Comparison of ENCODE assay signal across 8 mouse cellular contexts in the genomic region with DNA sequence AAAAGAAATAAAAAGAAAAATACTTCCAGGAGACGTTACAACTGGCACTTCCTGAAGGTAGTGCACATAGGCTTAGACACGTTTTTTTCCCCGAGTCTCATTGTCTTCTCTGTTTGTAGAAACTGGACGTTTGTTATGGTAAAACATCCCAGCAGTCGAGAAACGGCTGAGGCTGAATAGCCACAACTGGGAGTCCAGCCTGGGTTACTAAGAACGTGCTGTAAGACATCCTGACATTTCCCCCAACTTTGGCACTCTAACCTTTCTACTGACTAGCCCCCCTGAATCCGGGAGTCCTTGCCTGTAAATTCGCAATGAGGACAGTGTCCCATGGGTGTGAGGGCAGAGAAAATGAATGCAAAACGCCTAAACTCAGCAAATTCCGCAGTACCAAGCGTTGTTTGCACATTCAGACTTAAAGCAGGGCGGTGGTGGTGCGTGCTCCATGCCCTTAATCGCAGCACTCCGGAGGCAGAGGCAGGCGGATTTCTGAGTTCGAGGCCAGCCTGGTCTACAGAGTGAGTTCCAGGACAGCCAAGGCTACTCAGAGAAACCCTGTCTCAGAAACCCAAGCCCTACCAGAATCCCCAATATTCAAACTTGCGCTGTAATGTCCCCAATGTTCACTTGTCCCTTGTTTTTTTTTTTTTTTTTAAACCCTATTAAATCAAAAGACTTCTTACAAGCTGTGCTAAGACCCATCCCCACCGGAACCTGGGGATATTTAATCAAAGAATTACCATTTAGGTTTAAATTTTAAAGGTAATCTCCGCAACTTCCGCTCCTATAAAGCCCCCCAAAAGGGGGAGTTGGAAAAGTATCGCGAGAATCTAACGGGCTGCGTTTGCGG. TPM values are rescaled to one million over a fixed set of nuclear protein-coding genes. Genes with fewer than 3 reads are reported as not detected.
DNase-seq lines count a peak whose midpoint lies in the region; ATAC-seq and TF ChIP-seq lines count a peak whose summit lies in the region.

No protein-coding gene starts in this region.

- in situ Hi-C loops in CH12.LX (cut with MboI; ENCODE audit: low pct_ligation_motif_present, low pct_unique_long_range_greater_than_20kb, low sequenced_read_pairs): no loop called here

- no peak; the same call in none of the 2 replicates for TF ChIP-seq POLR2A in CH12.LX (IDR thresholded peaks at IDR 0.05; ENCODE audit: low read depth, low read length)

- H3K4me1 ChIP-seq in CH12.LX (ENCODE audit: control insufficient read depth in 1 of 2, insufficient read depth in 2 of 2): peaks cover 0 to 21% of the 10 kb centered on the region in 2 experiments; a peak in 2 of 4 replicates
- peaks cover 7% of the 10 kb centered on the region; the same call in 1 of the 2 replicates for H3K4me1 ChIP-seq in embryonic facial prominence, embryonic 12.5 days

- H3K27me3 ChIP-seq in CH12.LX (replicated peaks): no peaks in the 10 kb centered on the region
- no peaks in the 10 kb centered on the region for H3K27me3 ChIP-seq in embryonic facial prominence, embryonic 12.5 days

- H3K36me3 ChIP-seq in CH12.LX (replicated peaks in 1 of 2; ENCODE audit: control insufficient read depth in 1 of 2, insufficient read depth in 1 of 2, low read length in 1 of 2) (peaks cover 0 to 3% of the 10 kb centered on the region in 2 experiments), macrophage (ENCODE audit: inconsistent target) (no peaks in the 10 kb centered on the region)
- no peaks in the 10 kb centered on the region for H3K36me3 ChIP-seq in embryonic facial prominence, embryonic 12.5 days

- H3K4me3 ChIP-seq in CH12.LX (replicated peaks in 1 of 3; ENCODE audit: low read depth in 2 of 3, low read length in 2 of 3, poor library complexity in 1 of 3): peak overlapping the region; percentile 63 to 86 (median 83)
- H3K4me3 ChIP-seq in embryonic facial prominence, embryonic 12.5 days: peak overlapping the region; percentile 88
- peak overlapping the region; percentile 93 for H3K4me3 ChIP-seq in macrophage (ENCODE audit: inconsistent target)

- H3K9ac ChIP-seq in CH12.LX (ENCODE audit: insufficient read depth, low read depth): peak overlapping the region; percentile 99
- peak overlapping the region; percentile 62 for H3K9ac ChIP-seq in embryonic facial prominence, embryonic 12.5 days

- DNase-seq in CH12.LX (ENCODE audit: extremely low read depth) (peak; percentile 55), R1 (ENCODE audit: low read depth, low spot score) (peak; percentile 95)
- DNase-seq in heart, postnatal 4 days: peak; percentile 40
- peak; percentile 11 to 22 for DNase-seq in layer of hippocampus, postnatal 25 days (ENCODE audit: extremely low spot score in 1 of 2, low spot score in 1 of 2)
- DNase-seq in spleen, postnatal 10 days (ENCODE audit: low spot score in 2 of 2): peak; percentile 61 to 65

- no peaks in the 10 kb centered on the region for H3K9me3 ChIP-seq in CH12.LX (replicated peaks; ENCODE audit: low read length)
- no peaks in the 10 kb centered on the region for H3K9me3 ChIP-seq in embryonic facial prominence, embryonic 12.5 days

- dilution Hi-C loops in CH12.LX (cut with MboI; ENCODE audit: extremely low pct_ligation_motif_present, extremely low pct_unique_long_range_greater_than_20kb, low sequenced_read_pairs): no loop called here

- H3K79me2 ChIP-seq in CH12.LX (replicated peaks; ENCODE audit: control insufficient read depth, extremely low read depth, insufficient read depth, poor library complexity, severe bottlenecking) (peaks cover 30% of the 10 kb centered on the region), macrophage (ENCODE audit: inconsistent target) (peaks cover 37% of the 10 kb centered on the region)

- ATAC-seq in embryonic facial prominence, embryonic 12.5 days (ENCODE audit: insufficient number of reproducible peaks, insufficient read depth, low FRiP score, low TSS enrichment): peak; percentile 77; the same call in 1 of the 2 replicates
- no peak for ATAC-seq in activated CD4-positive, CD25-positive, alpha-beta regulatory T cell, adult 4 months

- peak overlapping the region; percentile 77 for H3K27ac ChIP-seq in CH12.LX (ENCODE audit: insufficient read depth, low read depth)
- H3K27ac ChIP-seq in embryonic facial prominence, embryonic 12.5 days: peak overlapping the region; percentile 100
- peak overlapping the region; percentile 92 for H3K27ac ChIP-seq in macrophage

- TF ChIP-seq RAD21 in CH12.LX (IDR thresholded peaks at IDR 0.05; ENCODE audit: low read depth, low read length): no peak

- TF ChIP-seq EP300 in CH12.LX (IDR thresholded peaks at IDR 0.05; ENCODE audit: low read length): peak; percentile 42; the same call in 1 of the 2 replicates

- TF ChIP-seq CTCF in CH12.LX (conservative IDR thresholded peaks at IDR 0.05 in 1 of 2, IDR thresholded peaks at IDR 0.05 in 1 of 2; ENCODE audit: low read depth in 2 of 2, low read length in 2 of 2): no peak

- H3K4me2 ChIP-seq in CH12.LX (ENCODE audit: insufficient read depth, low read depth, poor library complexity, severe bottlenecking): peak overlapping the region; percentile 57
- peak overlapping the region; percentile 73 for H3K4me2 ChIP-seq in embryonic facial prominence, embryonic 12.5 days (replicated peaks)

- 4% methylated on average over 27 of the region's 27 CpGs for WGBS in embryonic facial prominence, embryonic 12.5 days
- under 1% methylated on average over 27 of the region's 27 CpGs for WGBS in macrophage (ENCODE audit: missing documents)

TF ChIP-seq in CH12.LX, 34 proteins besides CTCF, POLR2A, EP300 and RAD21 (continues in another document):
- TF ChIP-seq MAFK (IDR thresholded peaks at IDR 0.05; ENCODE audit: insufficient replicate concordance, low read length) (no peak), RCOR1 (conservative IDR thresholded peaks at IDR 0.05; ENCODE audit: low read depth, low read length) (0 out of 2 replicates have a peak, but pooled peaks have one; percentile 34), ZNF384 (IDR thresholded peaks at IDR 0.05; ENCODE audit: low read depth, low read length) (peak; percentile 70), MYC (IDR thresholded peaks at IDR 0.05; ENCODE audit: low read depth, low read length) (peak; percentile 79; the same call in 1 of the 2 replicates), NRF1 (IDR thresholded peaks at IDR 0.05; ENCODE audit: low read depth, low read length) (no peak), ELF1 (IDR thresholded peaks at IDR 0.05; ENCODE audit: low read depth, low read length) (peak; percentile 85), BHLHE40 (IDR thresholded peaks at IDR 0.05; ENCODE audit: low read depth, low read length) (peak; percentile 48), NELFE (IDR thresholded peaks at IDR 0.05; ENCODE audit: low read depth, low read length) (peak; percentile 60; the same call in 1 of the 2 replicates), IRF4 (IDR thresholded peaks at IDR 0.05; ENCODE audit: low read depth, low read length) (0 out of 2 replicates have a peak, but pooled peaks have one; percentile 42), ZMIZ1 (IDR thresholded peaks at IDR 0.05; ENCODE audit: low read depth, low read length) (peak; percentile 72), MAZ (IDR thresholded peaks at IDR 0.05; ENCODE audit: low read depth, low read length) (no peak), USF2 (conservative IDR thresholded peaks at IDR 0.05; ENCODE audit: low read depth, low read length) (no peak), MAX (IDR thresholded peaks at IDR 0.05; ENCODE audit: low read length) (peak; percentile 70)

RNA-seq across cellular contexts. Expression of a gene that starts 0.8 kb away (rescaled TPM):
- 29.6 and 38.2 TPM in 2 replicates for total RNA-seq in CH12.LX (2012; rRNA removed)
- 26.1 and 27.8 TPM in 2 replicates for total RNA-seq in CH12.LX (2014; rRNA removed)
- 39.1 and 44.1 TPM in 2 replicates for polyA plus RNA-seq in CH12.LX (2012; ENCODE audit: insufficient read length, low read depth)
- polyA plus RNA-seq in embryonic facial prominence, embryonic 12.5 days (2016; fragmentation: Nextera tagmentation; extraction: Ambion mirVana): 15.9 and 16.7 TPM in 2 replicates
- total RNA-seq in heart, postnatal 4 days (2021): 10 to 100 TPM; 31.3 to 32.7 TPM
- 10 to 100 TPM; 32.2 to 41.0 TPM for total RNA-seq in layer of hippocampus, postnatal 25 days (2021)
- total RNA-seq in macrophage (2018; cell fraction: chromatin; rRNA removed): 100 to 1,000 TPM; 208 to 520 (median 259) TPM
- total RNA-seq in macrophage (2018; cell fraction: cytosol; rRNA removed): 10 to 100 TPM; 32.6 to 88.4 (median 41.6) TPM
- total RNA-seq in macrophage (2018; cell fraction: nucleus; rRNA removed): 100 to 1,000 TPM in 25 of 26 experiments, 10 to 100 TPM in 1; 99.5 to 296 (median 191) TPM
- polyA plus RNA-seq in macrophage (2018): 15.1 to 22.0 TPM (median 19.2 TPM) in 3 replicates
- polyA plus RNA-seq in activated CD4-positive, CD25-positive, alpha-beta regulatory T cell, adult 4 months (2017; shearing (Covaris generic)): 10 to 100 TPM; 24.6 to 24.9 TPM

RNA-seq across cellular contexts. Expression of a gene that starts 8.9 kb away (rescaled TPM):
- total RNA-seq in CH12.LX (2012; rRNA removed): 28.8 and 40.8 TPM in 2 replicates
- total RNA-seq in CH12.LX (2014; rRNA removed): 51.4 and 52.0 TPM in 2 replicates
- polyA plus RNA-seq in CH12.LX (2012; ENCODE audit: insufficient read length, low read depth): 54.7 and 58.9 TPM in 2 replicates
- 71.6 and 80.7 TPM in 2 replicates for polyA plus RNA-seq in embryonic facial prominence, embryonic 12.5 days (2016; fragmentation: Nextera tagmentation; extraction: Ambion mirVana)
- 10 to 100 TPM; 48.5 to 52.6 TPM for total RNA-seq in heart, postnatal 4 days (2021)
- 10 to 100 TPM; 49.5 to 54.0 TPM for total RNA-seq in layer of hippocampus, postnatal 25 days (2021)
- 100 to 1,000 TPM in 2 of 26 experiments, 10 to 100 TPM in 24; 51.8 to 108 (median 77.9) TPM for total RNA-seq in macrophage (2018; cell fraction: chromatin; rRNA removed)
- total RNA-seq in macrophage (2018; cell fraction: cytosol; rRNA removed): 10 to 100 TPM; 33.2 to 51.2 (median 38.1) TPM
- 10 to 100 TPM; 53.6 to 98.9 (median 68.1) TPM for total RNA-seq in macrophage (2018; cell fraction: nucleus; rRNA removed)
- polyA plus RNA-seq in macrophage (2018): 19.0 to 20.5 TPM (median 19.3 TPM) in 3 replicates
- 10 to 100 TPM; 60.6 to 70.5 TPM for polyA plus RNA-seq in activated CD4-positive, CD25-positive, alpha-beta regulatory T cell, adult 4 months (2017; shearing (Covaris generic))

RNA-seq across cellular contexts. Expression of a gene that starts 51.8 kb away (rescaled TPM):
- total RNA-seq in CH12.LX (2012; rRNA removed): 4.4 and 7.9 TPM in 2 replicates
- 4.8 and 6.4 TPM in 2 replicates for total RNA-seq in CH12.LX (2014; rRNA removed)
- 7.4 and 9.0 TPM in 2 replicates for polyA plus RNA-seq in CH12.LX (2012; ENCODE audit: insufficient read length, low read depth)
- 25.9 and 30.6 TPM in 2 replicates for polyA plus RNA-seq in embryonic facial prominence, embryonic 12.5 days (2016; fragmentation: Nextera tagmentation; extraction: Ambion mirVana)
- total RNA-seq in heart, postnatal 4 days (2021): 10 to 100 TPM; 16.2 to 17.5 TPM
- total RNA-seq in layer of hippocampus, postnatal 25 days (2021): 10 to 100 TPM; 32.4 to 32.9 TPM
- total RNA-seq in macrophage (2018; cell fraction: chromatin; rRNA removed): 100 to 1,000 TPM in 5 of 26 experiments, 10 to 100 TPM in 21; 11.8 to 167 (median 73.9) TPM
- 10 to 100 TPM in 18 of 26 experiments, 1 to 10 TPM in 8; 6.1 to 26.5 (median 12.5) TPM for total RNA-seq in macrophage (2018; cell fraction: cytosol; rRNA removed)
- 100 to 1,000 TPM in 1 of 26 experiments, 10 to 100 TPM in 25; 12.2 to 102 (median 33.8) TPM for total RNA-seq in macrophage (2018; cell fraction: nucleus; rRNA removed)
- polyA plus RNA-seq in macrophage (2018): 6.5 to 19.0 TPM (median 13.4 TPM) in 3 replicates
- polyA plus RNA-seq in activated CD4-positive, CD25-positive, alpha-beta regulatory T cell, adult 4 months (2017; shearing (Covaris generic)): 1 to 10 TPM; 7.7 to 8.4 TPM

Comparison
In these comparisons a context has a peak if more than half of its experiments do, and no peak if none do; other contexts are left out.
1. DNase-seq: peak in every context shown above with its lines; median percentile 95 in R1; 63 in spleen, postnatal 10 days; 55 in CH12.LX; 40 in heart, postnatal 4 days; 16 in layer of hippocampus, postnatal 25 days.